In genomic region chr10:93594022-93594482, GRCm38 (mm10) we compare ENCODE assay signal across 1 mouse cellular context.
TF ChIP-seq lines count a peak whose summit lies in the region.

No protein-coding gene starts in this region.

TF ChIP-seq in CH12.LX, 34 proteins besides CTCF, POLR2A, EP300 and RAD21 (continued from another document):
- TF ChIP-seq ZKSCAN1 (IDR thresholded peaks at IDR 0.05; ENCODE audit: borderline replicate concordance, low read depth, low read length) (no peak), MYC (IDR thresholded peaks at IDR 0.05; ENCODE audit: low read depth, low read length) (peak; percentile 96), USF1 (IDR thresholded peaks at IDR 0.05; ENCODE audit: low read depth, low read length) (peak; percentile 11; the same call in 1 of the 2 replicates), TBP (conservative IDR thresholded peaks at IDR 0.05; ENCODE audit: low read depth, low read length) (peak; percentile 71; the same call in 1 of the 2 replicates), SMC3 (IDR thresholded peaks at IDR 0.05; ENCODE audit: low read depth, low read length) (peak; percentile 81), PAX5 (IDR thresholded peaks at IDR 0.05; ENCODE audit: low read length) (no peak), MEF2A (IDR thresholded peaks at IDR 0.05; ENCODE audit: borderline replicate concordance, low read depth, low read length) (0 out of 2 replicates have a peak, but pooled peaks have one; percentile 24), NRF1 (IDR thresholded peaks at IDR 0.05; ENCODE audit: low read depth, low read length) (peak; percentile 70), ZNF384 (IDR thresholded peaks at IDR 0.05; ENCODE audit: low read depth, low read length) (no peak), BHLHE40 (IDR thresholded peaks at IDR 0.05; ENCODE audit: low read depth, low read length) (0 out of 2 replicates have a peak, but pooled peaks have one; percentile 38), RCOR1 (conservative IDR thresholded peaks at IDR 0.05; ENCODE audit: low read depth, low read length) (no peak), POLR2AphosphoS2 (IDR thresholded peaks at IDR 0.05; ENCODE audit: low read depth, low read length) (no peak), MAZ (IDR thresholded peaks at IDR 0.05; ENCODE audit: low read depth, low read length) (no peak), TCF12 (IDR thresholded peaks at IDR 0.05; ENCODE audit: low read depth, low read length) (no peak), CHD1 (IDR thresholded peaks at IDR 0.05; ENCODE audit: low read depth, low read length) (no peak), ZC3H11A (IDR thresholded peaks at IDR 0.05; ENCODE audit: low read depth, low read length) (no peak; the same call in 1 of the 2 replicates), ZMIZ1 (IDR thresholded peaks at IDR 0.05; ENCODE audit: low read depth, low read length) (no peak), ELF1 (IDR thresholded peaks at IDR 0.05; ENCODE audit: low read depth, low read length) (peak; percentile 44; the same call in 1 of the 2 replicates), E2F4 (IDR thresholded peaks at IDR 0.05; ENCODE audit: insufficient replicate concordance, low read depth, low read length) (no peak), NELFE (IDR thresholded peaks at IDR 0.05; ENCODE audit: low read depth, low read length) (peak; percentile 61; the same call in 1 of the 2 replicates), MAX (IDR thresholded peaks at IDR 0.05; ENCODE audit: low read length) (peak; percentile 93), JUND (conservative IDR thresholded peaks at IDR 0.05; ENCODE audit: low read depth, low read length) (0 out of 2 replicates have a peak, but pooled peaks have one; percentile 41), UBTF (IDR thresholded peaks at IDR 0.05; ENCODE audit: low read depth, low read length) (no peak), IRF4 (IDR thresholded peaks at IDR 0.05; ENCODE audit: low read depth, low read length) (no peak; the same call in 1 of the 2 replicates)
